Comparison of ENCODE assay signal across 8 mouse cellular contexts in genomic region chr7:16781555-16781815, GRCm38 (mm10). TPM values are rescaled to one million over a fixed set of nuclear protein-coding genes. Genes with fewer than 3 reads are reported as not detected.
DNase-seq lines count a peak whose midpoint lies in the region; ATAC-seq and TF ChIP-seq lines count a peak whose summit lies in the region.

No protein-coding gene starts in this region.

- TF ChIP-seq CTCF in kidney, adult 2 months (conservative IDR thresholded peaks at IDR 0.05; ENCODE audit: insufficient read depth, insufficient read length, low read depth, low read length) = no peak
- no peak for TF ChIP-seq CTCF in bone marrow, adult 2 months (IDR thresholded peaks at IDR 0.05; ENCODE audit: control insufficient read depth, insufficient read depth, low read length)

- H3K4me2 ChIP-seq in hindbrain, embryonic 14.5 days (replicated peaks) = peak overlapping the region; percentile 99
- H3K4me2 ChIP-seq in midbrain, embryonic 13.5 days (replicated peaks) = peak overlapping the region; percentile 96

- no peaks in the 10 kb centered on the region for H3K9me3 ChIP-seq in hindbrain, embryonic 14.5 days (ENCODE audit: control insufficient read depth, low read length)
- no peaks in the 10 kb centered on the region for H3K9me3 ChIP-seq in midbrain, embryonic 13.5 days

- peaks cover 10% of the 10 kb centered on the region; the same call in 1 of the 2 replicates for H3K4me1 ChIP-seq in kidney, adult 2 months (ENCODE audit: control insufficient read depth, insufficient read depth, low read length)
- peaks cover 6% of the 10 kb centered on the region; the same call in 1 of the 2 replicates for H3K4me1 ChIP-seq in bone marrow, adult 2 months (ENCODE audit: control insufficient read depth, insufficient read depth, low read length)
- peaks cover 27% of the 10 kb centered on the region for H3K4me1 ChIP-seq in hindbrain, embryonic 14.5 days (replicated peaks; ENCODE audit: control insufficient read depth, insufficient read depth, low read length)
- H3K4me1 ChIP-seq in midbrain, embryonic 13.5 days (replicated peaks) = peaks cover 42% of the 10 kb centered on the region

- peak; percentile 13; the same call in 1 of the 2 replicates for ATAC-seq in hindbrain, embryonic 14.5 days (ENCODE audit: low FRiP score)
- no peak; the same call in 1 of the 2 replicates for ATAC-seq in midbrain, embryonic 13.5 days
- no peak for ATAC-seq in CD4-positive, CD25-positive, alpha-beta regulatory T cell, adult 4 months

- WGBS in kidney, adult 2 months = under 1% methylated on average over 10 of the region's 10 CpGs
- WGBS in bone marrow, adult 2 months = under 1% methylated on average over 10 of the region's 10 CpGs
- WGBS in hindbrain, embryonic 14.5 days = under 1% methylated on average over 10 of the region's 10 CpGs
- 0% methylated on average over 10 of the region's 10 CpGs for WGBS in midbrain, embryonic 13.5 days

- DNase-seq in kidney, adult 2 months = no peak
- no peak for DNase-seq in kidney, adult 11 months
- peak; percentile 35 for DNase-seq in hindbrain, embryonic 14.5 days (ENCODE audit: low spot score)
- DNase-seq in ovary, adult 18-20 months (ENCODE audit: low spot score) = no peak
- no peak for DNase-seq in cerebellum, adult 9-10 months

- no peaks in the 10 kb centered on the region for H3K27me3 ChIP-seq in kidney, adult 2 months (replicated peaks; ENCODE audit: control insufficient read depth, insufficient read depth, low read length)
- H3K27me3 ChIP-seq in hindbrain, embryonic 14.5 days (ENCODE audit: control insufficient read depth, insufficient read depth, low read length) = no peaks in the 10 kb centered on the region
- H3K27me3 ChIP-seq in midbrain, embryonic 13.5 days = 0 out of 2 replicates have a peak, but pooled peaks cover 14% of the 10 kb centered on the region

- H3K36me3 ChIP-seq in kidney, adult 2 months (ENCODE audit: control insufficient read depth, insufficient read depth, low read length) = no peaks in the 10 kb centered on the region
- H3K36me3 ChIP-seq in hindbrain, embryonic 14.5 days (replicated peaks; ENCODE audit: control insufficient read depth, insufficient read depth) = no peaks in the 10 kb centered on the region
- H3K36me3 ChIP-seq in midbrain, embryonic 13.5 days = no peaks in the 10 kb centered on the region

- H3K4me3 ChIP-seq in kidney, adult 2 months (ENCODE audit: insufficient read depth, low read depth, low read length) = peak overlapping the region; percentile 76
- H3K4me3 ChIP-seq in bone marrow, adult 2 months (replicated peaks; ENCODE audit: control insufficient read depth, low read depth, low read length) = peak overlapping the region; percentile 93
- peak overlapping the region; percentile 53 for H3K4me3 ChIP-seq in hindbrain, embryonic 14.5 days (replicated peaks; ENCODE audit: low read length)
- H3K4me3 ChIP-seq in midbrain, embryonic 13.5 days (replicated peaks) = peak overlapping the region; percentile 57

- H3K27ac ChIP-seq in kidney, adult 2 months (ENCODE audit: insufficient read depth, low read depth, low read length) = peak overlapping the region; percentile 32
- H3K27ac ChIP-seq in bone marrow, adult 2 months (ENCODE audit: control insufficient read depth, insufficient read depth, low read depth, low read length, poor library complexity) = peak overlapping the region; percentile 84
- H3K27ac ChIP-seq in hindbrain, embryonic 14.5 days = no peak overlapping the region
- no peak overlapping the region for H3K27ac ChIP-seq in midbrain, embryonic 13.5 days

- H3K9ac ChIP-seq in hindbrain, embryonic 14.5 days = peak overlapping the region; percentile 61
- H3K9ac ChIP-seq in midbrain, embryonic 13.5 days (replicated peaks) = peak overlapping the region; percentile 75

- TF ChIP-seq POLR2A in kidney, adult 2 months (IDR thresholded peaks at IDR 0.05; ENCODE audit: low read depth, low read length) = no peak
- TF ChIP-seq POLR2A in bone marrow, adult 2 months (IDR thresholded peaks at IDR 0.05; ENCODE audit: borderline replicate concordance, control insufficient read depth, low read depth, low read length) = no peak

RNA-seq across cellular contexts. Expression of gene Slc1a5, which starts 0.3 kb away (rescaled TPM):
- polyA plus RNA-seq in kidney, adult 2 months (2012; rRNA removed) = 74.6 and 95.2 TPM in 2 replicates
- polyA plus RNA-seq in bone marrow, adult 2 months (2011; ENCODE audit: insufficient read depth, insufficient read length, low replicate concordance, missing spikeins) = 186 and 343 TPM in 2 replicates
- polyA plus RNA-seq in hindbrain, embryonic 14.5 days (2014; fragmentation: Nextera tagmentation; extraction: Ambion mirVana) = 5.9 and 6.8 TPM in 2 replicates
- polyA plus RNA-seq in midbrain, embryonic 13.5 days (2015; fragmentation: Nextera tagmentation; extraction: Ambion mirVana) = 13.8 and 14.9 TPM in 2 replicates
- polyA plus RNA-seq in CD4-positive, CD25-positive, alpha-beta regulatory T cell, adult 4 months (2017; shearing (Covaris generic)) = 100 to 1,000 TPM; 142 to 182 TPM

RNA-seq across cellular contexts. Expression of gene Strn4, which starts 34.2 kb away (rescaled TPM):
- 94.4 and 116 TPM in 2 replicates for polyA plus RNA-seq in kidney, adult 2 months (2012; rRNA removed)
- polyA plus RNA-seq in bone marrow, adult 2 months (2011; ENCODE audit: insufficient read depth, insufficient read length, low replicate concordance, missing spikeins) = 41.2 and 92.7 TPM in 2 replicates
- 174 and 197 TPM in 2 replicates for polyA plus RNA-seq in hindbrain, embryonic 14.5 days (2014; fragmentation: Nextera tagmentation; extraction: Ambion mirVana)
- 184 and 186 TPM in 2 replicates for polyA plus RNA-seq in midbrain, embryonic 13.5 days (2015; fragmentation: Nextera tagmentation; extraction: Ambion mirVana)
- 10 to 100 TPM; 19.2 TPM for polyA plus RNA-seq in CD4-positive, CD25-positive, alpha-beta regulatory T cell, adult 4 months (2017; shearing (Covaris generic))

RNA-seq across cellular contexts. Expression of gene Fkrp, which starts 35.0 kb away (rescaled TPM):
- polyA plus RNA-seq in kidney, adult 2 months (2012; rRNA removed) = 31.0 and 33.9 TPM in 2 replicates
- 4.7 and 7.2 TPM in 2 replicates for polyA plus RNA-seq in bone marrow, adult 2 months (2011; ENCODE audit: insufficient read depth, insufficient read length, low replicate concordance, missing spikeins)
- 44.7 and 48.5 TPM in 2 replicates for polyA plus RNA-seq in hindbrain, embryonic 14.5 days (2014; fragmentation: Nextera tagmentation; extraction: Ambion mirVana)
- polyA plus RNA-seq in midbrain, embryonic 13.5 days (2015; fragmentation: Nextera tagmentation; extraction: Ambion mirVana) = 43.9 and 46.1 TPM in 2 replicates
- 10 to 100 TPM in 1 of 2 experiments, 1 to 10 TPM in 1; 6.8 to 11.2 TPM for polyA plus RNA-seq in CD4-positive, CD25-positive, alpha-beta regulatory T cell, adult 4 months (2017; shearing (Covaris generic))

RNA-seq across cellular contexts. Expression of gene Ap2s1, which starts 43.3 kb away (rescaled TPM):
- polyA plus RNA-seq in kidney, adult 2 months (2012; rRNA removed) = 288 and 300 TPM in 2 replicates
- 173 and 200 TPM in 2 replicates for polyA plus RNA-seq in bone marrow, adult 2 months (2011; ENCODE audit: insufficient read depth, insufficient read length, low replicate concordance, missing spikeins)
- 446 and 463 TPM in 2 replicates for polyA plus RNA-seq in hindbrain, embryonic 14.5 days (2014; fragmentation: Nextera tagmentation; extraction: Ambion mirVana)
- polyA plus RNA-seq in midbrain, embryonic 13.5 days (2015; fragmentation: Nextera tagmentation; extraction: Ambion mirVana) = 360 and 361 TPM in 2 replicates
- polyA plus RNA-seq in CD4-positive, CD25-positive, alpha-beta regulatory T cell, adult 4 months (2017; shearing (Covaris generic)) = 10 to 100 TPM; 60.7 to 73.1 TPM

RNA-seq across cellular contexts. Expression of gene Ceacam9, which starts 59.8 kb away (rescaled TPM):
- not detected in 2 replicates for polyA plus RNA-seq in kidney, adult 2 months (2012; rRNA removed)
- polyA plus RNA-seq in bone marrow, adult 2 months (2011; ENCODE audit: insufficient read depth, insufficient read length, low replicate concordance, missing spikeins) = not detected in 2 replicates
- polyA plus RNA-seq in hindbrain, embryonic 14.5 days (2014; fragmentation: Nextera tagmentation; extraction: Ambion mirVana) = 0.34 TPM in 1 of 2 replicates, not detected in the other
- polyA plus RNA-seq in midbrain, embryonic 13.5 days (2015; fragmentation: Nextera tagmentation; extraction: Ambion mirVana) = 0.14 TPM in 1 of 2 replicates, not detected in the other
- polyA plus RNA-seq in CD4-positive, CD25-positive, alpha-beta regulatory T cell, adult 4 months (2017; shearing (Covaris generic)) = not detected

Comparison
In these comparisons a context has a peak if more than half of its experiments do, and no peak if none do; other contexts are left out.
1. H3K27ac ChIP-seq: peak in kidney, adult 2 months (single experiment) and bone marrow, adult 2 months (single experiment); none in hindbrain, embryonic 14.5 days (single experiment) and midbrain, embryonic 13.5 days (single experiment).
2. Peak in every context shown above with its lines, with median percentiles within 50 percentile points of each other: H3K4me3 ChIP-seq.